Mouse (Mus musculus): ENCODE data around the gene Tulp1.

GRCm38 (mm10) chr17:28360531-28361277 lies 4.3 kb downstream of the Tulp1 start:
- no peak for TF ChIP-seq CTCF (IDR thresholded peaks at IDR 0.05; ENCODE audit: low read depth)
- TF ChIP-seq EP300 (optimal IDR thresholded peaks at IDR 0.05), result no peak
